8 mouse cellular contexts compared by ENCODE assay signal in genomic region chr13:94941230-94941629, GRCm38 (mm10). TPM values are rescaled to one million over a fixed set of nuclear protein-coding genes. Genes with fewer than 3 reads are reported as not detected.
DNase-seq lines count a peak whose midpoint lies in the region; ATAC-seq and TF ChIP-seq lines count a peak whose summit lies in the region.

No protein-coding gene starts in this region.

- no peak overlapping the region for H3K4me3 ChIP-seq in spleen, adult 2 months (ENCODE audit: extremely low read depth, insufficient read depth, insufficient read length)
- H3K4me3 ChIP-seq in embryonic facial prominence, embryonic 14.5 days (ENCODE audit: low read depth, low read length), result no peak overlapping the region

- DNase-seq in spleen, adult 2 months (ENCODE audit: low read depth in 1 of 2, low spot score in 2 of 2), result peak; percentile 1 to 25
- DNase-seq in spleen, adult 12 weeks (ENCODE audit: low spot score), result no peak
- peak; percentile 25 to 33 for DNase-seq in adrenal gland, postnatal 4 days (ENCODE audit: low spot score in 2 of 2)
- DNase-seq in embryonic facial prominence, embryonic 14.5 days (ENCODE audit: low spot score), result peak; percentile 88
- peak; percentile 60 for DNase-seq in hindlimb bud, embryonic 11.5 days (ENCODE audit: extremely low spot score, low read depth, low spot score)
- peak; percentile 41 to 44 for DNase-seq in left cerebral cortex, postnatal 36 days (ENCODE audit: low spot score in 2 of 2)
- DNase-seq in ovary, adult 18-20 months (ENCODE audit: low spot score), result peak; percentile 21

- ATAC-seq in embryonic facial prominence, embryonic 14.5 days (ENCODE audit: low read depth), result 0 out of 2 replicates have a peak, but pooled peaks have one; percentile 33
- ATAC-seq in monocyte, adult 5-6 weeks (replicated peaks; ENCODE audit: insufficient number of reproducible peaks, low FRiP score, low TSS enrichment, poor library complexity, severe bottlenecking), result no peak

- TF ChIP-seq POLR2A in spleen, adult 2 months (IDR thresholded peaks at IDR 0.05; ENCODE audit: low read depth, low read length), result no peak

- no peaks in the 10 kb centered on the region for H3K36me3 ChIP-seq in spleen, adult 2 months (ENCODE audit: control insufficient read depth, insufficient read depth, low read length)
- H3K36me3 ChIP-seq in embryonic facial prominence, embryonic 14.5 days (ENCODE audit: control insufficient read depth, insufficient read depth, low read length), result no peaks in the 10 kb centered on the region

- H3K4me2 ChIP-seq in embryonic facial prominence, embryonic 14.5 days (ENCODE audit: low read depth, low read length), result 0 out of 2 replicates have a peak overlapping the region, but pooled peaks have one; percentile 10

- H3K9ac ChIP-seq in embryonic facial prominence, embryonic 14.5 days (ENCODE audit: low read depth, low read length), result no peak overlapping the region

- no peak overlapping the region for H3K27ac ChIP-seq in spleen, adult 2 months (ENCODE audit: insufficient read depth, low read length)
- H3K27ac ChIP-seq in embryonic facial prominence, embryonic 14.5 days (replicated peaks; ENCODE audit: low read depth, low read length), result no peak overlapping the region

- no peaks in the 10 kb centered on the region for H3K4me1 ChIP-seq in spleen, adult 2 months (ENCODE audit: control insufficient read depth, insufficient read depth, insufficient read length)
- H3K4me1 ChIP-seq in embryonic facial prominence, embryonic 14.5 days (ENCODE audit: control insufficient read depth, insufficient read depth, low read length), result no peaks in the 10 kb centered on the region

- 15% methylated on average over 4 of the region's 4 CpGs for WGBS in spleen, adult 2 months
- 10% methylated on average over 4 of the region's 4 CpGs for WGBS in embryonic facial prominence, embryonic 14.5 days

- intact Hi-C loops in left cerebral cortex, postnatal 36 days (cut with DNase I), result loop anchor here (5.0 to 10.0 kb wide), 3 partner anchors 379 to 546 kb away; no protein-coding TSS in a partner anchor

- TF ChIP-seq CTCF in spleen, adult 2 months (IDR thresholded peaks at IDR 0.05; ENCODE audit: extremely low read depth, insufficient read depth, insufficient read length, insufficient replicate concordance), result no peak

- H3K27me3 ChIP-seq in spleen, adult 2 months (ENCODE audit: control insufficient read depth, insufficient read depth, low read length), result no peaks in the 10 kb centered on the region
- peaks cover 6% of the 10 kb centered on the region; the same call in 1 of the 2 replicates for H3K27me3 ChIP-seq in embryonic facial prominence, embryonic 14.5 days (replicated peaks; ENCODE audit: control insufficient read depth, insufficient read depth, low read length)

- H3K9me3 ChIP-seq in embryonic facial prominence, embryonic 14.5 days (ENCODE audit: control insufficient read depth, low read length), result no peaks in the 10 kb centered on the region

RNA-seq across cellular contexts. Expression of gene Wdr41, which starts 34.9 kb away (rescaled TPM):
- polyA plus RNA-seq in spleen, adult 2 months (2012; rRNA removed), result 5.8 and 6.5 TPM in 2 replicates
- total RNA-seq in adrenal gland, postnatal 4 days (2021), result 10 to 100 TPM; 22.1 to 23.6 TPM
- 24.0 and 25.2 TPM in 2 replicates for polyA plus RNA-seq in embryonic facial prominence, embryonic 14.5 days (2014; fragmentation: Nextera tagmentation; extraction: Ambion mirVana)
- 10 to 100 TPM; 19.7 to 21.7 TPM for total RNA-seq in left cerebral cortex, postnatal 36 days (2021)
- total RNA-seq in monocyte, adult 5-6 weeks (2017), result 19.1 to 23.9 TPM (median 19.6 TPM) in 3 replicates
